Mouse (Mus musculus): ENCODE data around the gene Srpk2. TPM values are rescaled to one million over a fixed set of nuclear protein-coding genes. Genes with fewer than 3 reads are reported as not detected.
"Not testable (repeated sequence)": the region's sequence is repeated elsewhere in the genome, so short reads cannot be mapped to it uniquely, and the experiment has no call there.

The Srpk2 gene
- polyA plus RNA-seq, 1 experiment from 2014 or later: 101 TPM

- H3K9me3 ChIP-seq: no peaks in the 10 kb centered on the region
- H3K9ac ChIP-seq: no peak overlapping the region
- H3K4me2 ChIP-seq: no peak overlapping the region
- H3K27me3 ChIP-seq: no peaks in the 10 kb centered on the region
- no peak for ATAC-seq (ENCODE audit: low FRiP score)
- 76% methylated on average over 1 of the region's 1 CpGs for WGBS
- H3K36me3 ChIP-seq: peaks cover 3% of the 10 kb centered on the region; the same call in 1 of the 2 replicates
- no peak overlapping the region for H3K27ac ChIP-seq
- H3K4me1 ChIP-seq (replicated peaks): peaks cover 20% of the 10 kb centered on the region; the same call in 1 of the 2 replicates
- H3K4me3 ChIP-seq: no peak overlapping the region
Observed at GRCm38 (mm10) chr5:23597999-23598398, 86.4 kb downstream of the Srpk2 start.

DNA sequence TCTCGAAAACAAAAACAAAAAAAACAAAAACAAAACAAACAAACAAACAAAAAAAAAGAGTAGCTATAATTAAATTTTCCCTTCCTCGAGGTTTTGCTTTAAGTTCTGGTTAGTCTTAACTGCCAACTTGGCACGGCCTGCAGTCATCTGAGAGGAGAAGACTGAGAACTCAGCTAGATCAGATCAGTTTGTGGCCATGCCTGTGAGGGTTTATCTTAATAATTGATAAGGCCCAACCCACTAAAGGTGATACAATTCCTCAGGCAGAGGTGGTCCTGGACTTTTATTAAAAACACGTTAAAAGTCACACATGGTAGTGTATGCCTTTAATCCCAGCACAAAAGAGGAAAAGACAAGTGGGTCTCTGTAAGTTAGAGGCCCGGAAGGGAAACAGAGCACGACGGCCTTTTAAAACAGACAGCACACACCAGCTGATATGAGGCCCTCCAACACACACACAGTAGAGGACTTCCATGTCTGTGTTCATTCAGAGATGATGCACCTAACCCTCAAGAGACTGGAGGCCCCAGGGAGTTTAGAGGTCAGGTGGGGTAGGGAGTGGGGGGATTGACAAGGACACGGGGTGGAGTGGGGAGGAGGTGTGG, 87.1 kb downstream of the Srpk2 start:
- H3K4me2 ChIP-seq: no peak overlapping the region
- H3K4me1 ChIP-seq (replicated peaks): peaks cover 19% of the 10 kb centered on the region; the same call in 1 of the 2 replicates
- H3K9ac ChIP-seq: no peak overlapping the region
- no peaks in the 10 kb centered on the region for H3K9me3 ChIP-seq
- H3K4me3 ChIP-seq: no peak overlapping the region
- 84% methylated on average over 8 of the region's 8 CpGs for WGBS
- no peak for ATAC-seq (ENCODE audit: low FRiP score)
- no peak overlapping the region for H3K27ac ChIP-seq
- H3K27me3 ChIP-seq: no peaks in the 10 kb centered on the region
- H3K36me3 ChIP-seq: peaks cover 3% of the 10 kb centered on the region; the same call in 1 of the 2 replicates

DNA sequence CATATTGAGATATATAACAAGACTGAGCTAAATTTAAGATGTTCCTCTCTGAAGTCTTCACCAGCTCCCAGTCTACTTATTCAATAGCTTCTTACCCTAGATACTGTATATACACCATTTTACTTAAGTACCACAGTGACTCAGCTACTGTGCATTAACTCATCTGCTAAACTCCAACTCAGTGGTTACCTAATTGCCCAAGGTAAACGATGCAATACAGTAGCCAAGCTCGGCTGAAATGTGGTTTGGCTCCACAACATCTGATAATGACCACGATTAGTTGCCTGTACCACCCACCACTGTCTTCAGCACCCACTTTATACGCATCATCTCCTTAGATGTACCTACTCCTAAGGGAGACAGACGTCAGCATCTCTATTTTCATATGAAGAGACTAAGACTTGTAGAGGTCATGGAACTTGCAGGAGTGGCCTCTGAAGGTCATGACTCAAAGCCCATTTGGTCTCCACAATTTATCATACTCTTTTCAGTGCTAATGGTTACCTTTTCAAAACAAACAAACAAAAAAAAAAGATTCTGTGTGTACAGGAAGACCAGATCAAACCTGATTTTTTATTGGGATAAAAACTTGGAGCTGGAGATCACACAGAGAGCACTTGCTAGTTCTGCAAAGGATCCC, 88.0 kb downstream of the Srpk2 start:
- peaks cover under 1% of the 10 kb centered on the region; the same call in 1 of the 2 replicates for H3K36me3 ChIP-seq
- H3K27me3 ChIP-seq: no peaks in the 10 kb centered on the region
- no peak overlapping the region for H3K9ac ChIP-seq
- 86% methylated on average over 5 of the region's 5 CpGs for WGBS
- ATAC-seq (ENCODE audit: low FRiP score): no peak
- no peaks in the 10 kb centered on the region for H3K9me3 ChIP-seq
- H3K4me1 ChIP-seq (replicated peaks): peaks cover 19% of the 10 kb centered on the region; the same call in 1 of the 2 replicates
- no peak overlapping the region for H3K4me2 ChIP-seq
- no peak overlapping the region for H3K4me3 ChIP-seq
- H3K27ac ChIP-seq: no peak overlapping the region

DNA sequence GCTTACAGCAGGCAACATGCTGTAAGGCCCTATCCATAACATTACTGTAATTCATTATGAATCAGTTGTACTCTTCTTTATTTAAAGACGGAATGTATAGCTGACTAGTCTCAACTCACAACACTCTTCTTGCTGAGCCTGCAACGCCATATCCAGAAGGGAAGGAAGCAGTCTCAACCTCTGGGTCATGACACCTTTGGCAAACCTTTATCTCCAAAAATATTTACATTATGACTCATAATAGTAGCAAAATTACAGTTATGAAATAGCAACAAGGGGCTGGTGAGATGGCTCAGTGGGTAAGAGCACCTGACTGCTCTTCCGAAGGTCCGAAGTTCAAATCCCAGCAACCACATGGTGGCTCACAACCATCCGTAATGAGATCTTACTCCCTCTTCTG, 94.1 kb downstream of the Srpk2 start:
- H3K4me1 ChIP-seq (replicated peaks); H3K27ac ChIP-seq; H3K9ac ChIP-seq; H3K4me3 ChIP-seq; H3K36me3 ChIP-seq; ATAC-seq (ENCODE audit: low FRiP score); H3K4me2 ChIP-seq; H3K9me3 ChIP-seq; H3K27me3 ChIP-seq: not testable (repeated sequence)
- WGBS: 94% methylated on average over 5 of the region's 5 CpGs

DNA sequence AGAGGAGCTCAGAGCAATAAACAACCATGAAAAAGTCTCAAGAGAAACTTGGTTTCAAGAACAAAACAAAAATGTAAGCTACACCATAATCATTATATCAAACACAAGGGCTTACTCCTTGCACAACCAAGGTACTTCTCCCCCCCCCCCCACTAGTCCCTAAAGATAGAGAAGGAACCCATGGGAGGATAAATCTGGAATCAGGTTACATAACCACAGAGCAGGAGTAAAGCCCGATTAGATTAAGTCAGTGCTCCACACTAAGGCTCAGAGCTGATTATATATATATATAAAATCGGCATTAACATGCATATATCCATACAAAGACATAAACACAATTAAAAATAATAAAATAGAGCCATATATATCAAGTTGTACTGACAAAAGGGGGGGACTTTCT, 96.8 kb downstream of the Srpk2 start:
- H3K4me3 ChIP-seq: no peak overlapping the region
- no peaks in the 10 kb centered on the region for H3K27me3 ChIP-seq
- 93% methylated on average over 2 of the region's 2 CpGs for WGBS
- H3K36me3 ChIP-seq: no peaks in the 10 kb centered on the region
- H3K4me1 ChIP-seq (replicated peaks): peaks cover 4% of the 10 kb centered on the region; the same call in 1 of the 2 replicates
- no peak overlapping the region for H3K4me2 ChIP-seq
- no peak for ATAC-seq (ENCODE audit: low FRiP score)
- no peaks in the 10 kb centered on the region for H3K9me3 ChIP-seq
- H3K9ac ChIP-seq: no peak overlapping the region
- no peak overlapping the region for H3K27ac ChIP-seq

- Histone ChIP-seq H3K4me2 (no peak overlapping the region), H3K9ac (no peak overlapping the region), H3K4me3 (no peak overlapping the region), H3K27ac (no peak overlapping the region), H3K9me3 (no peaks in the 10 kb centered on the region), H3K36me3 (no peaks in the 10 kb centered on the region), H3K4me1 (replicated peaks) (peaks cover 4% of the 10 kb centered on the region; the same call in 1 of the 2 replicates), H3K27me3 (no peaks in the 10 kb centered on the region)
- ATAC-seq (ENCODE audit: low FRiP score): no peak
- WGBS: 92% methylated on average over 13 of the region's 13 CpGs
Observed at GRCm38 (mm10) chr5:23586531-23587453, 97.6 kb downstream of the Srpk2 start.

DNA sequence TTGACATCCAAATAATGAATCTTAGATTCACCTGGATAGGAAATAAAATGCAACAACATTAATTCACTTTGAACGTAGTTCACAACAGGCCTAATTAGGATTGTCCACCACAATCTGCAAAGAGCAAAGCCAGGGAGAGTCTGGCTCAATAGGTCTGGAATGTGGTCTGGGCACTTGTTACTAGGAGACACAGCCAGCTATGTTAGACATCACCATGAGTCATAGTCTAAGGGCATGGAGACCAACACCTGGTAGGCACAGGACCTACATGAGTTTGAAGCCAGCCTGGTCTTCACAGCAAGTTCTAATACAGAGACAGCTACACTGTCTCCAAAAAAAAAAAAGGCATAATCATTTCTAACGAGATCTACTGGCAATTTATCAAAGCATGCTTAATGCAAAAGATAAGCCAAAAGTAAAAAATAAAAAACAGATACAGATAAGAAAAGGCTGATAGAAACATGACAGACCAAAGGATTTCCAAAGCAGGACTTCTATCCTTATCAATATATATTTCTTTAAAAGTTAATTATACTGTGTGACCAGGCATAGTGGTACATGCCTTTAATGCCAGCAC, 102.8 kb downstream of the Srpk2 start:
- Histone ChIP-seq H3K27me3 (no peaks in the 10 kb centered on the region), H3K9me3 (no peaks in the 10 kb centered on the region), H3K27ac (no peak overlapping the region), H3K4me1 (replicated peaks) (peaks cover 24% of the 10 kb centered on the region), H3K4me3 (no peak overlapping the region), H3K9ac (no peak overlapping the region), H3K36me3 (no peaks in the 10 kb centered on the region), H3K4me2 (no peak overlapping the region)
- 84% methylated on average over 2 of the region's 2 CpGs for WGBS
- no peak for ATAC-seq (ENCODE audit: low FRiP score)

DNA sequence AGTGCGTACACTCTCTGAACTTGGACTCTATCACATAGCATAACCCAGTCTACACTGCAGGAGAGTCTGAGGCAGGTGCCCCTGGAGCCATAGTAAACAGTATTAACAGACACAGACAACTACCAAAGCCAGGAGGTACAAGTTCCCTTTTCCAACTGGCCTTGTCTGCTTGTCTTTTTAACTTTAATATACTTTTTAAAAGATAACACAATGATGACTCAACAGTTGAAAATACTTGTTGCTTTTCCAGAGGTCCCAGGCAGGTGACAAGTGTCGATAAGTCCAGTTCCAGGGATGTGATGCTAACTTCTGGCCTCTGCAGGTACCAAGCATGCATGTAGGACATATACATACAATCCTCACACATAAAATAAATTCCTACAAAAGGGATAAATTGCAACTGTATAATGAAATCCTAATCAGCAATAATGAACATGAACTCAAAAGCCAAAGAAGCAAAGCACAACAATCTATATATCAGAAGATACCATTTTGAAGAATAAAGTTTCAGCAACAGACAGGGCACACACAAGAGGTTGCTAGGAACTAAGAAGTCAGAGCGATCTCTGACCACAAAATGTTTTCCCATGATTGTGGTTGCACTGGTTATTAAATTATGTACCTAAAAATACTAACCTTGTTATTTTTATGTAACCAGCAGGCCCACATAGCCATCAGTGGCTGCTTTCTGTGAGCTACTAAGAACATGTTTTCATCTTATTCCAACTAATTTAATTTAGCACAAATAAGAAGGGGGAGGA, 105.1 kb downstream of the Srpk2 start:
- WGBS: 92% methylated on average over 3 of the region's 3 CpGs
- ATAC-seq (ENCODE audit: low FRiP score): no peak
- no peak overlapping the region for H3K4me3 ChIP-seq
- H3K9ac ChIP-seq: no peak overlapping the region
- no peak overlapping the region for H3K4me2 ChIP-seq
- H3K9me3 ChIP-seq: no peaks in the 10 kb centered on the region
- H3K27me3 ChIP-seq: no peaks in the 10 kb centered on the region
- H3K36me3 ChIP-seq: no peaks in the 10 kb centered on the region
- H3K27ac ChIP-seq: no peak overlapping the region
- H3K4me1 ChIP-seq (replicated peaks): peaks cover 28% of the 10 kb centered on the region

- H3K36me3 ChIP-seq: no peaks in the 10 kb centered on the region
- H3K4me2 ChIP-seq: no peak overlapping the region
- H3K9ac ChIP-seq: no peak overlapping the region
- H3K4me3 ChIP-seq: no peak overlapping the region
- peaks cover 28% of the 10 kb centered on the region for H3K4me1 ChIP-seq (replicated peaks)
- ATAC-seq (ENCODE audit: low FRiP score): no peak
- no peaks in the 10 kb centered on the region for H3K9me3 ChIP-seq
- no peaks in the 10 kb centered on the region for H3K27me3 ChIP-seq
- peak overlapping the region; percentile 63 for H3K27ac ChIP-seq
- WGBS: 86% methylated on average over 4 of the region's 4 CpGs
Observed at GRCm38 (mm10) chr5:23578322-23578957, 106.0 kb downstream of the Srpk2 start.

GRCm38 (mm10) chr5:23577847-23578246, 106.6 kb downstream of the Srpk2 start:
- Histone ChIP-seq H3K9ac (no peak overlapping the region), H3K4me2 (no peak overlapping the region), H3K4me1 (replicated peaks) (peaks cover 28% of the 10 kb centered on the region), H3K27me3 (no peaks in the 10 kb centered on the region), H3K36me3 (no peaks in the 10 kb centered on the region), H3K27ac (peak overlapping the region; percentile 63; the same call in 1 of the 2 replicates), H3K4me3 (no peak overlapping the region), H3K9me3 (no peaks in the 10 kb centered on the region)
- ATAC-seq (ENCODE audit: low FRiP score): no peak
- 30% methylated on average over 4 of the region's 4 CpGs for WGBS

DNA sequence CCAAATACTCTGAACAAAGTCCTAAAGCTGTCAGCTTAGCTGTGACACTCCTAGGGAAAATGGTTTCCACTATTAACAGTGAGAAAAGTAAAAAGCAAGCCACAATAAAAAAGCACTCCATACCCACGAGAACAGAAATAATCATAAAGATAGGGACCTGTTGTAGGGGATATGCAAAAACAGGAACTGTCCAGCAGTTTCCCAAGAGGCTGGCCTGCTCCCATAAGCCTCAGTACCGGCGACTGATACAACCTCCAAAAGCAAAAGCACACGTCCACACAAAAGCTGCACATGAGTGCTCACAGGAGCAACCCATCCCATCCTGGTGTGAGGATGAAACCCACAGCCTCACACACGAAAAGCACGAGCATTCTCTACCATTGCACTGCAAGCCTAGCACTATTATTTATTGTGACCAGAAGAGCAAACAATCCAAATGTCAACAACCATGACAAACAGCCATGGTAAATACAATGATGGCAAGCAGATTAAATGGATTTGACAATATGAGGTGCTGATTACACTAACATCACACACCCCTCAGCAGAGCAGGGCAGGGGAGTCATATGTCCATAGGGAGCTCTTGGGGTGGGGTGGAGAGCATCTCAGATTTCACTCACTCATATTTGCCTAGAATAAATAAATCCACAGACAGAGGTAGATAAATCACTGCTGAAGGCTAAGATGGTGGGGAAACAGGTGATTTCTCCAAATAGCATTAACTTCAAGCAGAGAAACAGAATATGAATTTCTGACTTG, 107.9 kb downstream of the Srpk2 start:
- no peak overlapping the region for H3K4me3 ChIP-seq
- H3K9ac ChIP-seq: no peak overlapping the region
- H3K9me3 ChIP-seq: no peaks in the 10 kb centered on the region

More for the DNA sequence above, 107.9 kb downstream of the Srpk2 start:
- 61% methylated on average over 6 of the region's 6 CpGs for WGBS
- no peak for ATAC-seq (ENCODE audit: low FRiP score)
- Histone ChIP-seq H3K4me2 (no peak overlapping the region), H3K27ac (peak overlapping the region; percentile 60), H3K36me3 (no peaks in the 10 kb centered on the region), H3K27me3 (no peaks in the 10 kb centered on the region), H3K4me1 (replicated peaks) (peaks cover 28% of the 10 kb centered on the region)
